Mouse (Mus musculus) embryo, embryonic 10 days (tissue): Measurements from ENCODE around the gene Clcnka.

ENCODE experiments used
- DNase-seq: peaks from one replicate; pipeline ENCODE4 v3.0.0-alpha.2; 2015; ENCODE audit warnings: low spot score

Gene Clcnka

GRCm38 (mm10) chr4:141421423-141421822, 22.9 kb upstream of the Clcnka start:
- no peak for DNase-seq

GRCm38 (mm10) chr4:141420886-141421285, 22.4 kb upstream of the Clcnka start:
- no peak for DNase-seq

DNA sequence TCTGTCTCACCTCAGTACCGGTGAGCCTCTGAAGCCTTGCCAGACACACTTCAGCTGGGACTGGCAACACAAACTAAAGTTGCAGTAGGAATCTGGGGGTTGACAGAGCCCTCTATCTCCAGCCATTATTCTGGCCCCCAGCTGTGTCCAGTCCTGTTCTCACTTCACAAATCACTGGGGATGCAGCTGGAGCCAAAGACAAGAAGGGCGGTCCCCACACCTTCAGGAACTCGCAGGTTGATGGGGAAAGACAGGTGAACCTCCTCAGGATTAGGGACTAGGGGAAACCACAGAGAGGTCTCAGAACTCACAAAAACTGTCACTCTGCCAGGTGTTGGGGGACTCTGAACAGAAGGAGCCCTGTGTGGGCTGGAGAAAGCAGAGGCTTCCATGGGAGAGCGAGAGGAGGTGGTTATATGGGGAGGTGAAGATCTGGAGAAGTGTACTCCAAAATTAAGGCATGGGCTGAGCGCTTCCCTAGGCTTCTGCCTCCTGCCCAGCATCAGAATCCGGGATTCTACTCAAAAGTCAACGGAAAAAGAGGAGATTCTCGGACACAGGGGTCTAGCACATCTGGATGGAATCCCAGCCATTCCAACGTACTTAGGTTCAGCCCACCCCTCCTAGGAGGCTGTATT, 21.8 kb upstream of the Clcnka start, which contains the start of gene Hspb7:
Hspb7 (plus strand) TSS at position 588 of the 638 bp plus-strand sequence.
- no peak for DNase-seq

DNA sequence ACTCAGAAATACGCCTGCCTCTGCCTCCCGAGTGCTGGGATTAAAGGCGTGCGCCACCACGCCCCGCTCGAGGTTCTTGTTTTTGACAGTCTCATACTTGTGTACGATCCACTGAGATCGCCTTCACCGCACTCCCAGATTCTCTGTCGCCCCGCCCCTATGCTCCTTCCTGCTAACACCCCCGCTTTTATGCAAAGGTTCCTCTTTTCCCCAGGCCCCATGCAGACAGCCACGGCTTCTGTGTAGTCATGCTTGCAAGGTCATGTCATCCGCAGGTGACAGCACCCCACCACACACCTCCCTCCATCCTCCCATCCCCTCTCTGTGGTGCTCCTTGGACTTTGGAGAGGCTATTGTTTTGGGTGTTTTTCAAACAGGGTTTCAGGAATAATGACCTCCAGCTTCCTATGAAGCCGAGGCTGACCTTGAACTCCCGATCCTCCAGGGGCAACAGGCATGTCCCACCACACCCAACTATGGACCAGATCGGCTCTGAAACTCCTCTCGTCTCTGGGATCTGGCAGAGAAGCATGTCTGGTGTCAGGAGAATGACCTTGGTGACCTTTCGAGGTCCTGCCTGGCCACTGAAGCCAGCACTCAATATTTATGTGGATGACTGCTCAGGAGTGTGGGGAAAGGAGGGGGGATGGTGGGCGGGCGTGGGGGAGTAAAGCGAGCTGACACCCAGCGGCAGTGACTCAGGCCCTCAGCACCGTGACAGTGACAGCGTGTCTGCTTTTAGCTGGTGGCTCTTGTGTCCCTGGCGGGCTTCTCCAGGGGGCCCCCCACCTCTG, 21.1 kb upstream of the Clcnka start:
- peak; percentile 41 for DNase-seq

DNA sequence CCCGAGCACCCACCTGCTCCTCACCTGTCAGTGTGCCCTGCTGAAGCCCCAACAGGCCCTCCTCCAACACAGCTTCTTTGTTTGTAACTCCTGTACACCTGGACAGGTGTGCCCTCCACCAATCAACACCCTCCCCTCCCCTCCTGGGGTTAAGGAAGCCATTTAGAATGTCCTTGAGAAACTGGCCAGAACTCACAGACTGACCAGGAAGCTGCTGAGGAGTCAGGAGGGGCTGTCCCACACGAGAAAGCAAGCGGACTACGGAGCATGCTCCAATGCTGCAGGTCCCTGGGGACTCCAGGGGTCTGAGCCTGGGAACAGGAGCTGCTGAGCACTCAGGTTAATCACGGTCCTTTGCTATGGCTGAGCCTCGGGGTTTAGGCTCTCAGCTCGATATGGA, 17.4 kb upstream of the Clcnka start, which contains the start of gene Clcnkb:
Clcnkb (minus strand) TSS at position 91 of the 400 bp plus-strand sequence.
- DNase-seq: no peak

DNA sequence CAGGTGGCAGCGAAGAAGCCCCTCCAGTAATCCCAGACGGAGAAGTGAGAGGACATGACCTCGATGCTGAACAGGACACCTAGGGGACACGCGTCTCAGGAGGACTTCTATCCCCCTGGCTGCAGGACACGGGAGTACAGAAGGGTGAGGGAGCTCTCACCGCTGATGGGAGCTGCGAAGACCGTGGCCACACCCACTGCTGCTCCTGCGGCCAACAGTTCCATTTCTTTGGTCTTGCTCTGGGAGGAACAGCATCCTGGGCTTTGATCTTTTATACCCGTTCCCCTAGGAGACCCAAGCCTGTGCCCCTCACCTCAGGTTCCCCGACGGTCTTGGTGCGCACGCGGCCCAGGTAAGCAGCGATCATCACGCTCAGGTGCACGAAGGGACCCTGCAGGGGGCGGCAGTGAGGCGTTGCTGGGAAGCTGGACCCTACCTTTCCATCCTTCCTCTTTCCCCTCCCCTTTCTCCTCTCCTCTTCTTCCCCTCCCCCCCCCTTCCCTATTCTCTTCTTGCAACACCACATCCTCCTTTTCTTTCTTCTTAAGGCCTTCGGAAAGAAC, 13.0 kb upstream of the Clcnka start:
- no peak for DNase-seq

GRCm38 (mm10) chr4:141408577-141408976, 10.1 kb upstream of the Clcnka start:
- DNase-seq: no peak

DNA sequence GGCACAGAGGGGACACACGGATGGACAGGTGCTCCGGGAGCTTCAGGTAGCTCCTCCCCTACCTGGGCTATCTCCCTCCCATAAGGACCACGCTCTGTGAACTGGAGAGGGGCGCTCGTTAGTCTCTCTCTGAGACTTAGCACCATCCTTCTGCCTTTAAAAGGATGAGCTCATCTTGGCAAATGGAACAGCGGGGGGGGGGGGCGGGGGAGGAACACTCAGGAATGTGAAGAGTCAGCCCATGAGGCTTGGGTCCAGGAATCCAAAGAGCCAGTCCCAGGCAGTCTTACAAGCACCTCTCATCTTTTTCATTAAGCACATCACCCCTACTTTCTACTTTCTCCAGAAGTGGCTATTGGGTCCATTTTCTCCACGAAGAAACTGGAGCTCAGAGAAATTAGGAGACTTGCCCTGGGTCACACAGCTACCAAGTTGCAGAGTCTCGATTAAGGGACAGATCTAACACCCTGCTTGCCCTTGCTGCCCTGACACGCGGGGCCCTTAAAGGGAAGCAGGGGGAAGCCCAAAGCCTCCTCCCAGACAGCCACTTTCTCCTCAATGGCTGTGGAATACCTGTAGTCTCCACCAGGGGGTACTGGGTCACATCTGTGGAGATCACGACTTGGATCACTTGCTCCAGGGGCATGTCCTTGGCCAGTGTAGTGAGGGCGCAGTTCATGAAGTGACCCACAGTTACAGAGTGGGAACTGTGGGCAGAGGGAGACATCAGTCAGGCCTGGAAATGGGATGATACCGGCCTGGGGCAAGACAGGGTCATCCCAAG, 8.2 kb upstream of the Clcnka start:
- DNase-seq: peak; percentile 26

DNA sequence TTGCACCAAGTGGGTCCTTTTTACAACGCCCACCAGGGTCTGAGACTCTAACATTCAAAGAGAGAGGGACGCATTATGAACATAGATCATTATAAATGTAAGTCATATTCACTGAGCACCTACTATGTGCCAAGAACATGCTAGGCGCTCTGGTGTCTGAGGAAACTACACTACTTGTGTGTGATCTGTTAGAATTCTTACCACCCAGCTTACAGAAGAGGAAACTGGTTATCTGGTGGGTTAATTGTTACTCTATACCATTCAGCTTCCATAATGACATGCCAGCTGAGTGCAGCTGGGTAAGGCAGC, 6.7 kb upstream of the Clcnka start:
- no peak for DNase-seq

GRCm38 (mm10) chr4:141404518-141405313, 6.2 kb upstream of the Clcnka start:
- DNase-seq: peak; percentile 91

GRCm38 (mm10) chr4:141400171-141400570, 1.6 kb upstream of the Clcnka start:
- DNase-seq: no peak

GRCm38 (mm10) chr4:141397861-141398260, 663 bp downstream of the Clcnka start:
- no peak for DNase-seq

DNA sequence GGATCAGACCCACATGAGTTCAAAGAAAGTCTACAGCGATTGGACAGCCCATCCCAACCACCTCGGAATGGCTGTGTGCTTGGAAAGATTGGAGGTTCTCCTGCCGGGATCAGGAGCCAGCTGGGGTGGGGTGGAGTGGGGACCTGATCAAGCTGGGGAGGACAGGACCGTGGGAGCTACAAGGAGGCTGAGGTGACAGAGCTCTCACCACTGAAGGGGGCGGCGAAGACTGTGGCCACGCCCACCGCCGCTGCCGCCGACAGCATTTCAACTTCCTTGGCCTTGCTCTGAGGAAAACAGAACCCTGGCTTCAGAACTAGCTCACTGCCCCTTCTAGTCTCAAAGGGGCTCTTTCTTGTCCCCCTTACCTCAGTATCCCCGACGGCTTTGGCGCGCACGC, 3.8 kb downstream of the Clcnka start:
- peak; percentile 46 for DNase-seq

DNA sequence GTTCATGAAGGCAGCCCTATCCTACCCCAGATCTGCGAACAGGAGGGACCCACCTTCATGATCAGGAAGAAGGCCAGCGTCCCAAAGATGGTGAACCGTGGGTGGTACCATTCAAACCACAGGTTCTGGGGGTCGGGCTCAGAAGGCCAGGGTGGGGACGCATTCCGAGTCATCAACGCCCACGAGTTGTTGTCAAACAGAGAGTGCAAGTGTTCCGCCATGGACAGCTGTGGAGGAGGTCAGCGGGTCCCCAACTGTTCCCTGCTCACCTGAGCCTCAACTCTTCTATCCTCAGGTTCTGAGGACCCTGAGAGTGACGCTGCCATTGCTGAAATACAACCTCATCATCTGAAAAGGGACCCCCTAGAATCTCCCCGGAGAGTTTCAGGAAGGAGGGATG, 7.2 kb downstream of the Clcnka start:
- DNase-seq: no peak

DNA sequence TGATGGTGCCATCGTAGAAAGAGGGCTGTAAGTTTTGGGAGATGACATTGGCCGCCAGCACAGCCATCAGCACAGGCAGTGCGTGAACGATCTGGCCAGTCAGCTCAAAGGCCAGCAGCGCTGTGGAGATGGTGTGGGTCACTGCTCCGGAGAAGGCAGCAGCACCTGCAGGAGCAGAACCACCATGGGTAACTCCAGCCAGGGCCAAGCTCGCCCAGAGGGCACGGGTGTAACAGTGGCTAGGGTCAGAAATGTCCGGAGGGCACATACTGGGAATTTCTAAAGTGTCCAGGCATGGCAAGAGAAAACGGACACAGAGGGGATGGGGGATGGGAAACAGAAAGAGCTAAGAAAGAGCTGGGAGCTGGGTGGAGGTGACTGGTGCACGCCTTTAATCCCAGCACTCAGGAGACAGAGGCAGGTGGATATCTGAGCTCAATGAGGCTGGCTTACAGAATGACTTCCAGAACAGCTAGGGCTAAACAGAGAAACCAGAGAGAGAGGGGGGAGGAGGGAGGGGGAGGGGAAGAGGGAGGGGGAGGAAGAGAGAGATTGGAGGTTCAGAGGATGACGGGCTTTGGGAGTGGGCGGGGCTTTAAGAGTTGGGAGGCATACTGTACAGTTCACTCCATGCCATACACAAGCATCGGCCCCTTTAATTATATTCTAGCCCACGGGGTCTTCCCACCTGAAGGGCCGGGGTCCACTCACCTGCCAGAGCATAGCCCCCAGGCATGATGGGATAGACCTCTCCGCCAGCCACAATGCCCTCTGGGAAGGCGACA, 9.0 kb downstream of the Clcnka start:
- no peak for DNase-seq

- DNase-seq: no peak
These were observed 10.6 kb downstream of the Clcnka start for GRCm38 (mm10) chr4:141387933-141388332.

- DNase-seq: peak; percentile 86
These were observed 11.3 kb downstream of the Clcnka start for GRCm38 (mm10) chr4:141387093-141387784.

- DNase-seq: no peak
These were observed 12.4 kb downstream of the Clcnka start for GRCm38 (mm10) chr4:141386150-141386549.

DNA sequence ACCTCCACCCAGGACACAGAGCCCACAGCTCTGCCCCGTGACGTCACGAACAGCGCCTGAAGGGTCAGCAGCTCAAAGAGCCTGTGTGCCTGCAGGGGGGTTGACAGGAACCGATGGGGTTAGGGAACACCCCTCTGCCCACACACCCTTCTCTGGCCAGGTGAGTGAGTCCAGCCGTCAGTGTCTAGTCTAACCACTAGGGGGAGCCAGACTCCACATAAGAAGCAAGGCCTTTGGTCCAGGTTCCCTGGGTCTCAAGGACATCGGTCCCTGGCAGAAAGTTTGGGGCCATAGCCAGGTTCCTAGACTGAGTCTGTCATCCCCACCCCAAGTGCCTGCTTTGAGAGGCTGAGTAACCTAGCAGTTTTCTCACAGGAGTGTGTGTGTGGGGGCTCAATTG, 13.2 kb downstream of the Clcnka start:
- peak; percentile 89 for DNase-seq

- peak; percentile 56 for DNase-seq
These were observed 16.1 kb downstream of the Clcnka start for GRCm38 (mm10) chr4:141382406-141382805.
